Mouse (Mus musculus): ENCODE measurements around the gene Prm3. TPM values are rescaled to one million over a fixed set of nuclear protein-coding genes. Genes with fewer than 3 reads are reported as not detected.

Prm3 gene
- polyA plus RNA-seq, 1 experiment from 2014 or later, result not detected

DNA sequence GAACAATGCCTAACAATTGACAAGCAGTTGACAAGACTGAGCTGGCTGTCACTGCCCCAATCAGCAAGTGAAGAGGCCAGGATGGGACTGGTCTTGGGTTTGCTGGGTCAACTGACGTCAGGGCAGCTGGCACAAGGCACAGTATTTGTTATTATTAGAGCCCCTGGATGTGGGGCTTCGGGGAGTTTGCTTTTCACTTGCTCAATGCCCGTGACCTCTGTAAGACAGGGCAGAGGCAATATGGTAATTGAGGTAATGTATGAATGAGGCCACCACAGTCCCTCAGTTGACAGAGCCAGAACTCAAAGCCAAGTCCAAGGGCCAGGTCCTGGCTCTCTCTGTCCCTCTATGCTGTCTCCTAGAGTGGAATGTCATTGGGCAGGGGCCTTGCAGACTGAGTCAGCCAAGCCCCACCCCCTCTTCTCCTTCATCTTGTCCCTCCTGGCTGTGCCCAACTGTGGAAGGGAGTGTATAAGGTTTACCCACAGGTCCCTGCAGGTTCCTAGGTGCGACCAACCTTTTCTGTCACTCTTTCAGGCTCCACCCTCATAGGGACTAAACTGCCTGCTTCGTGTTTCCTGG is 13.0 kb downstream of the Prm3 start:
- H3K4me1 ChIP-seq, result peaks cover 17% of the 10 kb centered on the region
- WGBS, result 68% methylated on average over 5 of the region's 5 CpGs
- H3K27ac ChIP-seq, result no peak overlapping the region
- no peak for DNase-seq (ENCODE audit: extremely low spot score, low spot score)
- peaks cover 5% of the 10 kb centered on the region for H3K27me3 ChIP-seq (ENCODE audit: poor library complexity, severe bottlenecking)
- H3K4me3 ChIP-seq, result no peak overlapping the region
- H3K36me3 ChIP-seq (replicated peaks), result no peaks in the 10 kb centered on the region
- H3K9me3 ChIP-seq, result no peaks in the 10 kb centered on the region

DNA sequence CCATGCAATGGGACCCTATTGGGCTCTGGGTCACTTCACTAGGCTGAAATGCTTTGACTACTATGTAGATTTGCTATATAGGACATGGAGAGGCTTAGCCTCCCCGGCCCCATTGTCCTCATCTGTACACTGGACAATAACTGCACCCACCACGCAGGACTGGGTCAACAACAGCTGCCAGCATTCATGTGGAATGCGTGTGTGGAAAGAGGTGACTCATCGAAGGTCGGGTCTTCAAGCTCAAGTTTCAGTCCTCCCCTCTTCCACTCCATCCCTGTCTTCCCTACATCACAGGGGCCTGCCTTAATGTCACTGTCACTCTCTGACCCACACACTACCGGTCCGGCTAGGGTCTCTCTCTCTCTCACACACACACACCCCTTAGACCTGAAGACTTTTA is 14.4 kb downstream of the Prm3 start:
- no peak overlapping the region for H3K4me3 ChIP-seq

DNA sequence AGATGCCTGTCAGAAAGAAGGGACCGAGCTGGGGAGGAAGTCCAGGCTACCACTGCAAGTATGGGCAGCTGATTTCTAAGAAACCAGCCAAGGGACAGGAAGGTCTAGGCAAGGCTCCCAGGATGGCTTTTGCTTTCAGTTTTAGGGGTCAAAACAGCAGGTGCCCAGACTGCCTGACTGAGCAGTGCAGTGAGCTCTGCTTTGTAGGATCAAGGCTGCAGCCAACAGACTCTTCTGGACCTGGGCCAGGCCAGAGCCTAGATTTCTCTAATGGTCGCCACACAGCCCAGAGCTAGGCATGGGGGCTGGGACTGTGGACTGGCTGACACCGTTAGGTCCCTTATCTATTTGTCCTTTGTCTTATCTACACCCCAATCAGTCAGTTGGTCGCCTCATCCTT is 16.0 kb downstream of the Prm3 start:
- no peak for DNase-seq (ENCODE audit: extremely low spot score, low spot score)

More for the DNA sequence above, 14.4 kb downstream of the Prm3 start:
- no peak for DNase-seq (ENCODE audit: extremely low spot score, low spot score)
- Histone ChIP-seq H3K27me3 (ENCODE audit: poor library complexity, severe bottlenecking) (no peaks in the 10 kb centered on the region), H3K9me3 (no peaks in the 10 kb centered on the region), H3K4me1 (peaks cover 4% of the 10 kb centered on the region; the same call in 1 of the 2 replicates), H3K27ac (no peak overlapping the region), H3K36me3 (replicated peaks) (no peaks in the 10 kb centered on the region)
- 75% methylated on average over 7 of the region's 7 CpGs for WGBS

DNA sequence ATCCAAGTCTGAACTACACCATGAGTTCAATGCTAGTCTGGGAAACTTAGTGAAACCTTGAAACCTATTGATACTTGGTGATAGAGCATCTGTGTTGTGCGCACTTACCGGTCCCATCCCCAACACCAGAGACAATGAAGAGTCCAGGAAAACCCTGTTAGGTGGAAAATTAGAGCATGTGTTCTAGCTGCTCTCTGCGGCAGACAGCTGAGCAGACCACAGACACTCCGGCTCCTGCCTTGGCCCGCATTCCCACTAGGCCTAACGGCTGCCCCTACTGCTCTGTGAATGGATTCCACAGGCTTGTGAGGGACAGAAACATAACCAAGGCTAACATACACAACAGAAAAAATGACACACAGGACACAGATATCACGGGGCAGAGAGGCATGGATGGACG is 17.2 kb downstream of the Prm3 start:
- DNase-seq (ENCODE audit: extremely low spot score, low spot score), result no peak
- Histone ChIP-seq H3K4me3 (no peak overlapping the region), H3K27me3 (ENCODE audit: poor library complexity, severe bottlenecking) (no peaks in the 10 kb centered on the region), H3K4me1 (peaks cover 14% of the 10 kb centered on the region), H3K27ac (no peak overlapping the region), H3K36me3 (replicated peaks) (no peaks in the 10 kb centered on the region), H3K9me3 (no peaks in the 10 kb centered on the region)
- WGBS, result 91% methylated on average over 8 of the region's 8 CpGs

More for the DNA sequence above, 16.0 kb downstream of the Prm3 start:
- H3K4me1 ChIP-seq, result peaks cover 13% of the 10 kb centered on the region
- H3K4me3 ChIP-seq, result no peak overlapping the region
- no peaks in the 10 kb centered on the region for H3K36me3 ChIP-seq (replicated peaks)
- no peak overlapping the region for H3K27ac ChIP-seq
- 71% methylated on average over 4 of the region's 4 CpGs for WGBS
- H3K27me3 ChIP-seq (ENCODE audit: poor library complexity, severe bottlenecking), result no peaks in the 10 kb centered on the region
- no peaks in the 10 kb centered on the region for H3K9me3 ChIP-seq

DNA sequence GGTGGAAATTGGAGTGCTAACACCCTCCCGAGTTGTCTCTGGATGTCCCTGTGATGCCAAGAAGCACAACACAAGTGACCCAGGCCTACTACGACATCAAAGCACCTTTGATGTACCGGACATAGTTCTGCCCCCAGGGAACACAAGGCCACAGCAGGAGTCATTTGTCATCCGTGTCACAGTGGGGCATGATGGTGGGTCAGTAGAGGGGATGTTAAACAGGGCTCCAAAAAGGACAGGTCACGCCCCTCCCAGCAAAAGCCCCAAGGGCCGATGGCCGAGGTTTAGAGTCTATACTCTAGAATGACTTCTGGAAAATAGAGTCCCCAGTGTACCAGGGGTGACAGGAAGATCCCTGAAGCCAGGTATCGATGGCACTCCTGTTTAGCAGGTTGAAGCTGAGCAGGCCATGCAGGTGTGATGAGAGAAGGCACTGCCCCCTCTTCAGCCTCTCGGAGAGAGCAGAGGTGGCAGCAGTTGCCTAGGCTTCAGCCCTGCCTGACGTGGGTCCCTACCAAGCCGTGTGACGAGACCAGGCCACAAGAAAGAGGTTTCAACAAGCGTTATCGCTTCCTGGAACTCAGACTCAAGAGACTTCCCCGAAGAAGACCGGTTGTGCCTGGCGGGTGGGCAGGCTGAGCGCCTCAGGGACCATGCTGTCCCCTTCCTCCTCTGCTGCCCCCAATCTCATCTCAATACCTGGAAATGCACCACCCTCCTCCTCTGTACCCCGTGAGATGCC is 18.8 kb downstream of the Prm3 start:
- no peaks in the 10 kb centered on the region for H3K36me3 ChIP-seq (replicated peaks)
- H3K27me3 ChIP-seq (ENCODE audit: poor library complexity, severe bottlenecking), result no peaks in the 10 kb centered on the region
- DNase-seq (ENCODE audit: extremely low spot score, low spot score), result no peak
- no peak overlapping the region for H3K4me3 ChIP-seq
- 0 out of 2 replicates have a peak overlapping the region, but pooled peaks have one; percentile 8 for H3K27ac ChIP-seq
- H3K9me3 ChIP-seq, result no peaks in the 10 kb centered on the region
- H3K4me1 ChIP-seq, result peaks cover 14% of the 10 kb centered on the region
- 68% methylated on average over 19 of the region's 19 CpGs for WGBS

DNA sequence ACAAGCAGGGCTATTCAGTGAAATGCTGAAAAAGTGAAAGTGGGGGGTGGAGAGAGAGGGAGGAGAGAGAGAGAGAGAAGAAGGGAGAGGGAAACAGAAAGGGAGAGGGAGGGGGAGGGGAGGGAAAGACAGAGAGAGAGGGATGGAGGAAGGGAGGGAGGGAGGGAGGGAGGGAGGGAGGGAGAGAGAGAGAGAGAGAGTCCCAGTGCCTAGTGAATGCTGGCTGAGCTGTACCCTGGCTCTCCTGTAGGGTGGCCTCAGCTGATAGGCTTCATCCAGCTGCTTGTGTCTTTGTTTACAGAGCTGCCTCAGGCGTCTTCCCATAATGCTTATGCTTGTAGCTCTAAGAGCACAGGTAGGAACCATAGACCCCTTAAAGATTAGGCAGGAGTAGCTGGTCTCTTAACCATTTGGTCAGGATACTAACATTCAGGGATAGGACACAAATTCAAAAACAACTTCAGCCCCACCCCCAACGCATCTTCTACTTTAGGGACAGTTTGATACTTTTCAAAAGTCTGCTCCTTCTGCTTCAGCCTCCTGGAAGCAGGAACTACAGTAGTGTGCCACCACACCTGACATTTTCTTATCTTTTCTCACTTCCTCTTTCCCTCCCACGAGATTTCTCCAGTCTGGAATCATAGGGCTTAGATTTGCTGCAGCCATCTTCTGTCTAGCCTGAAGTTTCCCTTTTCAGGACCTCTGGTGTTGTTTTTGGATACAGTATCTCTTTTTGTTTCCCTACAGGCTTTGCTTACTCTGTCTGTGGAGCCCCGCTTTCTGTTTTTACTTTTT is 20.0 kb downstream of the Prm3 start:
- no peak overlapping the region for H3K4me3 ChIP-seq
- no peaks in the 10 kb centered on the region for H3K9me3 ChIP-seq
- H3K36me3 ChIP-seq (replicated peaks), result no peaks in the 10 kb centered on the region
- H3K27me3 ChIP-seq (ENCODE audit: poor library complexity, severe bottlenecking), result no peaks in the 10 kb centered on the region
- 60% methylated on average over 4 of the region's 4 CpGs for WGBS
- H3K4me1 ChIP-seq, result peaks cover 10% of the 10 kb centered on the region; the same call in 1 of the 2 replicates
- no peak overlapping the region for H3K27ac ChIP-seq
- DNase-seq (ENCODE audit: extremely low spot score, low spot score), result no peak

DNA sequence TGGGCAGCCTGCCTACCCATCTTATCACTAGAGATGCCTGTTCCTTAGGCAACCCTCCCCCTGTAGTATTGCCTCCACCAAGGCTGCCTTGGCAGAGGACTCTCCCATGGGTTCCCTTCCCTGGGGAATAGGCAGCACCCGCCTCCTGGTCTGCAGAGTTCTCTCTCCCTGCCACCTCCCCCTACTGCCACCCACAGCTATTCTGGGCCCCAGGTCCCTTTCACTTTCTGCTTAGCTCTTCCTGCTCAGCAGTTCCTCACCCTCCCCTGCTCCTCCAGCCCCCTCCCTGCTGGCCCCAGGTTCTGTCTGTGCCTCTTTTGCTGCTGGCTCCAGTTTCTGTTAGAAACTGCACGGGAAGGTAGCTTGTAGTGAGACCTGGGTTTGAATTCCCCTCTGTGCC is 21.1 kb downstream of the Prm3 start:
- Histone ChIP-seq H3K4me1 (peaks cover 10% of the 10 kb centered on the region; the same call in 1 of the 2 replicates), H3K27me3 (ENCODE audit: poor library complexity, severe bottlenecking) (no peaks in the 10 kb centered on the region), H3K36me3 (replicated peaks) (no peaks in the 10 kb centered on the region), H3K4me3 (no peak overlapping the region), H3K27ac (no peak overlapping the region), H3K9me3 (no peaks in the 10 kb centered on the region)
- WGBS, result 39% methylated on average over 2 of the region's 2 CpGs
- DNase-seq (ENCODE audit: extremely low spot score, low spot score), result no peak

DNA sequence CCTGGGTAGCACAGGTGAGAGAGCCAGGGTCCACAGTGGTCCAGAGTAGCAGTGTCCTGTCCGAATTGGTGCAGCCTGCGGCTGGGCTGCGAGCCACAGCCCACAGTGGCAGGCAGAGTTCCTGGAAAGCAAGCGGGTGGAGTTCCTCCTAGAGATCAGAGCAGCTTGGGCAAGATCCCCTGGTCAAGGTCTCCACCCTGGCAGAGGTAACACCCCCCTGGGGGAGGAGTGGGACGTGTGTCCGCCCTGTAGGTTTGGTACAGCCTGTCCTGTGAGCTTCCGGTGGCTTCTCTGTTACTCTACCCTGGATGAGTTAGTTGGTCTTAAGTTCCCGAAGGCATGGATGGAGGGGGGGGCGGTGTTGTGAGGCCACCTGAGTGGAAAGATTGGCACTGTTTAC is 21.9 kb downstream of the Prm3 start:
- peaks cover 10% of the 10 kb centered on the region; the same call in 1 of the 2 replicates for H3K4me1 ChIP-seq
- H3K27ac ChIP-seq, result no peak overlapping the region
- no peaks in the 10 kb centered on the region for H3K27me3 ChIP-seq (ENCODE audit: poor library complexity, severe bottlenecking)
- DNase-seq (ENCODE audit: extremely low spot score, low spot score), result no peak
- H3K9me3 ChIP-seq, result no peaks in the 10 kb centered on the region
- WGBS, result 69% methylated on average over 9 of the region's 9 CpGs
- no peak overlapping the region for H3K4me3 ChIP-seq
- H3K36me3 ChIP-seq (replicated peaks), result no peaks in the 10 kb centered on the region

DNA sequence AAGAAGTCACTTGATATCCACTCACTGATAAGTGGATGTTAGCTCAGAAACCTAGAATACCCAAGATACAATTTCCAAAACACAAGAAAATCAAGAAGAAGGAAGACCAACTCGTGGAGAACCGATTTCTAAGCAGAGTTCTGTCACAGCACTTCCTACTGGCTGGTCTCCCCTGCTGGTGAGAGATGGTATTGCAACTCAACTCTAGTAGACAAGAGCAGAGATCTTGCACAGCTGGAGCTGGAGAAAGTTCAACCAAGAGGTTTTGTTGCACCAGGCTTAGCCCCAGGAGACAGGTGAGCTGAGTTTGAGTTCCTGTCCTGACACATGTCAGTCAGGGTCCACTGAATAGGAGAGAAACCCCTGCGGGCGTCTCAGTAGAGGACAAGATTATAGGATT is 23.6 kb downstream of the Prm3 start:
- no peaks in the 10 kb centered on the region for H3K36me3 ChIP-seq (replicated peaks)
- no peak overlapping the region for H3K27ac ChIP-seq
- WGBS, result 42% methylated on average over 4 of the region's 4 CpGs
- peak; percentile 57 for DNase-seq (ENCODE audit: extremely low spot score, low spot score)
- H3K9me3 ChIP-seq, result no peaks in the 10 kb centered on the region
- no peaks in the 10 kb centered on the region for H3K27me3 ChIP-seq (ENCODE audit: poor library complexity, severe bottlenecking)
- H3K4me3 ChIP-seq, result no peak overlapping the region
- peaks cover 10% of the 10 kb centered on the region; the same call in 1 of the 2 replicates for H3K4me1 ChIP-seq

DNA sequence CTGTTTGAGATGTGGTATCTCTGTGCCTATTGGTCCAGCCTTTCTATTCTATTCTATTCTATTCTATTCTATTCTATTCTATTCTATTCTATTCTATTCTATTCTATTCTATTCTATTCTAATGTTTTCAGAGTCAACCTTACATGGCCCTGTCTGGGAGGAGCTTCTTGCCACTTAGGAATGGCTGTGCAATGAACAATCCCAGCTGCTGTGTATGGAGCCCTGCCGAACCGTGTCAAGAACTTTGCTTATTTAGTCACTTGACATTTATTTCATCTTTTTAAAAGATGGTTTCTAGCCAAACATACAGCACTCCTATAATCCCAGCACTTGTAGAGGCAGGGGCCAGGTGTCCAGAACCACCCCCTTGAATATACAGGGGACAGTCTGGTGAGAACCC is 26.4 kb downstream of the Prm3 start:
- 78% methylated on average over 2 of the region's 2 CpGs for WGBS
- Histone ChIP-seq H3K27ac (no peak overlapping the region), H3K4me3 (no peak overlapping the region), H3K4me1 (0 out of 2 replicates have a peak, but pooled peaks cover 4% of the 10 kb centered on the region), H3K9me3 (no peaks in the 10 kb centered on the region), H3K27me3 (ENCODE audit: poor library complexity, severe bottlenecking) (no peaks in the 10 kb centered on the region), H3K36me3 (replicated peaks) (no peaks in the 10 kb centered on the region)
- no peak for DNase-seq (ENCODE audit: extremely low spot score, low spot score)

DNA sequence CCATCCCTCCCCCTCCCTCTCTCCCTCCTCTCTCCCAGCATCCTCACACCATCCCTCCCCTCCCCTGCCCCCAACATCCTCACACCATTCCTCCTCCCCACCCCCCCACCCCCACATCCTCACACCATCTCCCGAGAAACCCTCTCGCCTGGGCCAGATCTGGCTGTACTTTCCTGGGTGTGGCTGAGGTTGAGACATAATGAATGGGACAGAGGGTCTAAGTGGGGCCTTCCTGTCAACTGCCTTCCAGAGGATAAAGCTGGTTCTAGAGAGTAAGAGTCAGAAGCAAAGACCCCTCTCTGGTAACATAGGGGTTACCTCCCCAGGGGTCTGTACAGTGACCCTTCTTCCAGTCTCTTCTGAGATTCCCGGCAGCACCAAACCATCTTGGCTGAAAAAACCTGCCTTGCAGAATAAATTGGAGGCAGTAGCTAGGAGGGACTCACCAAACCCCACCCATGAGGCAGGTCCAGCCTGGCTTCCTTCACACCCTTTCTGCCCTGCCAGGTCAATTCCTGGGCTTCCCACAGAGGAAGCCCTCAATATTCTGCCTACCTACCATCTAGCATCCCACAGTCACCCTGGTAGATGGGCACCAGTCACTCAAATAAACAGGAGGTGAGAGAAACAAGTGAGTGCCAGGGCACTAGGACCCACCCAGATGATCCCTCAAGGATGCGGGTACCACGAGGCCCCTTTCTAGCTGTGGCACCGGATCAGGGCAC is 27.0 kb downstream of the Prm3 start:
- Histone ChIP-seq H3K27ac (no peak overlapping the region), H3K27me3 (ENCODE audit: poor library complexity, severe bottlenecking) (no peaks in the 10 kb centered on the region), H3K9me3 (no peaks in the 10 kb centered on the region), H3K36me3 (replicated peaks) (no peaks in the 10 kb centered on the region), H3K4me1 (0 out of 2 replicates have a peak, but pooled peaks cover 4% of the 10 kb centered on the region), H3K4me3 (no peak overlapping the region)
- WGBS, result 73% methylated on average over 6 of the region's 6 CpGs
- no peak for DNase-seq (ENCODE audit: extremely low spot score, low spot score)

DNA sequence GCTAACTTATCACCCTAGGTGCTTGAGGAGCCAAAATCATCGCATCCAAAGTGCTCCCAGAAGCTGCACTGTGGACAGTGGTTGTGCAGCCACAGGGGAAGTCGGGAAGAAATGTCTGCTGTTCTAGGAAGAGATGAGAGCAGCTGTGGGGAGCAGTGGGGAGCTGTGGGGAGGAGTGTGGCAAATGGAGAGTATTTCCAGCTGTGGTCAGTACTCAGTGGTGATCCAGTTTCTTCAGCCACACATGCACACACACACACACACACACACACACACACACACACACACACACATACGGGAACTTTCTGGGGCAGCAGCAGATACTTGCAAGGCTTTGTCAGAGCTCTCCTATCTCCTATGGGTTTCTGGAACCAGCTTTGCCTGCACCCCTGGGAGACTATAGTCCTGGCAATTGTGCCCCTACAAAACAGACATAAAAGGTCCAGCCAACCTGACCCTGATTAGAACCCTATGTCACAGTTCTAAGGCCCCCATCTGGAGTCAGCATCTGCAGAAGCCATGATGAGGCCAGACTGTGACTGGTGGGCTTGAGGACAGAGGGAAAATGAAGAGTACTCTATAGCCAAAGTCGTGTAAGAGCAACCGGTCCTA is 28.0 kb downstream of the Prm3 start:
- WGBS, result 78% methylated on average over 5 of the region's 5 CpGs
- H3K36me3 ChIP-seq (replicated peaks), result no peaks in the 10 kb centered on the region
- no peaks in the 10 kb centered on the region for H3K27me3 ChIP-seq (ENCODE audit: poor library complexity, severe bottlenecking)
- H3K27ac ChIP-seq, result no peak overlapping the region
- no peaks in the 10 kb centered on the region for H3K9me3 ChIP-seq
- no peak for DNase-seq (ENCODE audit: extremely low spot score, low spot score)
- no peak overlapping the region for H3K4me3 ChIP-seq
- 0 out of 2 replicates have a peak, but pooled peaks cover 4% of the 10 kb centered on the region for H3K4me1 ChIP-seq
